ENCODE assay signal across 8 mouse cellular contexts in the genomic region with DNA sequence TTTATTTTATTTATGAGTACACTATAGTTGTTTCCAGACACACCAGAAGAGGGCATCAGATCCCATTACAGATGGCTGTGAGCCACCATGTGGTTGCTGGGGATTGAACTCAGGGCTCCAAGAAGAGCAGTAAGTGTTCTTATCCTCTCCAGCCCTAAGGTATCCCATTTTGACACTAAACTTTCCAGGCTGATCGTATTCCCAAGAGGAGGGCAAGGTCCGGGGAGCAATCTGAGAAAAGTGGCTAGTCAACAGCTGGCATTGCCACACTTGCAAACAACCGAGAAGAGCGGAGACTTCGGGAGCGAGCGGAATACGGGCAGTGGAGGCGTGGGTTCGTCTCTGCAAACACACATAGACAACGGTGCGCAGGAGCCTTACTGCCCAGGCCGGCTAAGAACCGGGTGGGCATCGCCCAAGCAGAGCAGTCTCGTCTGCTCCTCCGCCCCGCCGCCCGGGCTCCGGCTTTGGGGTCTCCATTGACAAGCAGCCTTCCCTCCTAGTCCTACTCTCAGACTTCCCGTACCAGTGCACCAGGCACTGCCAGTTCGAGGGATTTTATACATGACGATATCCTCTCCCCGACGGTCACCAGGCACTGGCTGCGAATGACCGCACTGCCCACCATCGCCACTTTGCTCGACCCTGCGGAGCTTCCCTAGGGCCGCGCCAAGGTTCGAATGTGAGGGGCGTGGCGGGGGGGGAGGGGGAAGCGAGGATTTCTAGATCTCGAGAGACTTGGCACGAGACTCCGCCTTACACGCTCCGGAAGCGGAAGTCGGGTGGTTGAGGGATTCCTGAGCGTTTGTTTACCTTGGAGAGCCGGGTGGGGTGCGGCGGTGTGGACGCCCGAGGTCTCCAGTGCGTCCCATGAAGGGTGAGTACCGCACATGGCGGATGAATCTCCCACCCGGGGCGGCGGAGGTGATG. TPM values are rescaled to one million over a fixed set of nuclear protein-coding genes. Genes with fewer than 3 reads are reported as not detected.
DNase-seq lines count a peak whose midpoint lies in the region; ATAC-seq and TF ChIP-seq lines count a peak whose summit lies in the region.

Ramac (plus strand) TSS at position 746 of the 930 bp plus-strand sequence.

- peak; percentile 91 for DNase-seq in CD4-positive helper T cell, adult 2 months (ENCODE audit: low read depth, low spot score)
- DNase-seq in brain, embryonic 18.5 days (ENCODE audit: low read depth, low spot score): peak; percentile 83
- DNase-seq in kidney, postnatal 0 days (ENCODE audit: low spot score): peak; percentile 98
- peak; percentile 79 to 85 for DNase-seq in natural killer cell, adult 2 months (ENCODE audit: low spot score in 2 of 2)

- peak within 1 kb of the TSS; percentile 85 for H3K27ac ChIP-seq in heart, embryonic 12.5 days (ENCODE audit: poor library complexity, severe bottlenecking)
- peak within 1 kb of the TSS; percentile 92 for H3K27ac ChIP-seq in kidney, postnatal 0 days
- H3K27ac ChIP-seq in liver, embryonic 12.5 days: peak within 1 kb of the TSS; percentile 83
- H3K27ac ChIP-seq in stomach, embryonic 15.5 days: peak within 1 kb of the TSS; percentile 91

- H3K9ac ChIP-seq in heart, embryonic 12.5 days: peak within 1 kb of the TSS; percentile 90
- H3K9ac ChIP-seq in kidney, postnatal 0 days (ENCODE audit: low read depth, low read length): peak within 1 kb of the TSS; percentile 91
- peak within 1 kb of the TSS; percentile 85 for H3K9ac ChIP-seq in liver, embryonic 12.5 days
- H3K9ac ChIP-seq in stomach, embryonic 15.5 days: peak within 1 kb of the TSS; percentile 98

- peaks cover 9% of the 10 kb centered on the region for H3K4me1 ChIP-seq in heart, embryonic 12.5 days (replicated peaks)
- H3K4me1 ChIP-seq in kidney, postnatal 0 days (replicated peaks; ENCODE audit: insufficient read depth, low read length): 0 out of 2 replicates have a peak, but pooled peaks cover 7% of the 10 kb centered on the region
- H3K4me1 ChIP-seq in liver, embryonic 12.5 days: peaks cover 29% of the 10 kb centered on the region
- H3K4me1 ChIP-seq in stomach, embryonic 15.5 days: peaks cover 8% of the 10 kb centered on the region; the same call in 1 of the 2 replicates

- TF ChIP-seq CTCF in kidney, postnatal 0 days (IDR thresholded peaks at IDR 0.05; ENCODE audit: low read depth): peak; percentile 51

- under 1% methylated on average over 56 of the region's 56 CpGs for WGBS in heart, embryonic 12.5 days
- under 1% methylated on average over 56 of the region's 56 CpGs for WGBS in kidney, postnatal 0 days
- WGBS in liver, embryonic 12.5 days (ENCODE audit: insufficient replicate concordance): under 1% methylated on average over 54 of the region's 56 CpGs
- under 1% methylated on average over 56 of the region's 56 CpGs for WGBS in stomach, embryonic 15.5 days

- H3K36me3 ChIP-seq in heart, embryonic 12.5 days: no peaks in the 10 kb centered on the region
- H3K36me3 ChIP-seq in kidney, postnatal 0 days (ENCODE audit: insufficient read depth, low read length): no peaks in the 10 kb centered on the region
- H3K36me3 ChIP-seq in liver, embryonic 12.5 days: no peaks in the 10 kb centered on the region
- H3K36me3 ChIP-seq in stomach, embryonic 15.5 days: no peaks in the 10 kb centered on the region

- no peaks in the 10 kb centered on the region for H3K27me3 ChIP-seq in heart, embryonic 12.5 days (replicated peaks)
- H3K27me3 ChIP-seq in kidney, postnatal 0 days (ENCODE audit: insufficient read depth, low read length): no peaks in the 10 kb centered on the region
- H3K27me3 ChIP-seq in liver, embryonic 12.5 days (replicated peaks): no peaks in the 10 kb centered on the region
- H3K27me3 ChIP-seq in stomach, embryonic 15.5 days (replicated peaks): no peaks in the 10 kb centered on the region

- no peaks in the 10 kb centered on the region for H3K9me3 ChIP-seq in heart, embryonic 12.5 days (replicated peaks)
- no peaks in the 10 kb centered on the region for H3K9me3 ChIP-seq in kidney, postnatal 0 days (replicated peaks; ENCODE audit: low read length)
- no peaks in the 10 kb centered on the region for H3K9me3 ChIP-seq in liver, embryonic 12.5 days (replicated peaks)
- no peaks in the 10 kb centered on the region for H3K9me3 ChIP-seq in stomach, embryonic 15.5 days

- ATAC-seq in erythroid progenitor cell, adult 5-6 weeks (replicated peaks; ENCODE audit: low FRiP score, poor library complexity, severe bottlenecking): peak; percentile 95
- peak; percentile 96 for ATAC-seq in heart, embryonic 12.5 days (ENCODE audit: insufficient number of reproducible peaks, low FRiP score)
- peak; percentile 95 for ATAC-seq in kidney, postnatal 0 days (replicated peaks; ENCODE audit: low FRiP score, low read depth)
- ATAC-seq in liver, embryonic 12.5 days: peak; percentile 92
- ATAC-seq in stomach, embryonic 15.5 days (ENCODE audit: insufficient read depth, low FRiP score, low read depth): peak; percentile 97

- H3K4me2 ChIP-seq in heart, embryonic 12.5 days: peak within 1 kb of the TSS; percentile 98
- peak within 1 kb of the TSS; percentile 92 for H3K4me2 ChIP-seq in kidney, postnatal 0 days (ENCODE audit: low read length)
- H3K4me2 ChIP-seq in liver, embryonic 12.5 days: peak within 1 kb of the TSS; percentile 84
- H3K4me2 ChIP-seq in stomach, embryonic 15.5 days: peak within 1 kb of the TSS; percentile 92

- peak within 1 kb of the TSS; percentile 93 for H3K4me3 ChIP-seq in heart, embryonic 12.5 days
- peak within 1 kb of the TSS; percentile 89 for H3K4me3 ChIP-seq in kidney, postnatal 0 days (replicated peaks; ENCODE audit: low read depth, low read length)
- peak within 1 kb of the TSS; percentile 88 for H3K4me3 ChIP-seq in liver, embryonic 12.5 days
- peak within 1 kb of the TSS; percentile 99 for H3K4me3 ChIP-seq in stomach, embryonic 15.5 days (replicated peaks)

RNA-seq across cellular contexts. Expression of gene Ramac, which starts in this region (rescaled TPM):
- 18.4 and 39.3 TPM in 2 replicates for total RNA-seq in erythroid progenitor cell, adult 5-6 weeks (2015; ENCODE audit: low replicate concordance)
- total RNA-seq in erythroid progenitor cell, adult 5-6 weeks (2017; ENCODE audit: low replicate concordance): 17.5 and 44.7 TPM in 2 replicates
- polyA plus RNA-seq in heart, embryonic 12.5 days (2016; fragmentation: Nextera tagmentation; extraction: Ambion mirVana): 82.4 and 84.5 TPM in 2 replicates
- 173 and 175 TPM in 2 replicates for polyA plus RNA-seq in kidney, postnatal 0 days (2015; fragmentation: Nextera tagmentation; extraction: Ambion mirVana)
- polyA plus RNA-seq in liver, embryonic 12.5 days (2016; fragmentation: Nextera tagmentation; extraction: Ambion mirVana): 69.7 and 73.6 TPM in 2 replicates
- 143 and 144 TPM in 2 replicates for polyA plus RNA-seq in stomach, embryonic 15.5 days (2015; fragmentation: Nextera tagmentation; extraction: Ambion mirVana)

Comparison
In these comparisons a context has a peak if more than half of its experiments do, and no peak if none do; other contexts are left out.
1. Peak in every context shown above with its lines: DNase-seq, ATAC-seq, H3K4me3 ChIP-seq and H3K27ac ChIP-seq.